Mouse (Mus musculus): ENCODE measurements at regions not wholly inside any gene's neighbourhood (a gene's known extent, or its start where the extent isn't known, plus 50 kb on each side); places are given as distances from the start of the nearest gene placed in this dataset.
A peak's percentile ranks its signal among the peaks of the same experiment; 100 is the strongest.

GRCm38 (mm10) chr3:7306800-7307199, 686.6 kb upstream of the 1700008P02Rik start:
- DNase-seq (ENCODE audit: low spot score in 2 of 2) = no peak

GRCm38 (mm10) chr3:7298511-7298910, 678.3 kb upstream of the 1700008P02Rik start:
- no peak for DNase-seq (ENCODE audit: low spot score in 2 of 2)

- no peak for DNase-seq (ENCODE audit: low spot score in 2 of 2)
Measured at GRCm38 (mm10) chr3:7291026-7291425, 670.8 kb upstream of the 1700008P02Rik start.

GRCm38 (mm10) chr3:7257591-7257990, 637.3 kb upstream of the 1700008P02Rik start:
- DNase-seq (ENCODE audit: low spot score in 2 of 2) = no peak

GRCm38 (mm10) chr3:7248337-7248736, 628.1 kb upstream of the 1700008P02Rik start:
- DNase-seq (ENCODE audit: low spot score in 2 of 2) = no peak

GRCm38 (mm10) chr3:7229769-7230168, 609.5 kb upstream of the 1700008P02Rik start:
- no peak for DNase-seq (ENCODE audit: low spot score in 2 of 2)

GRCm38 (mm10) chr3:7188531-7188930, 568.3 kb upstream of the 1700008P02Rik start:
- peak in 1 of 2 experiments; percentile 5 for DNase-seq (ENCODE audit: low spot score in 2 of 2)

GRCm38 (mm10) chr3:7166596-7166995, 546.4 kb upstream of the 1700008P02Rik start:
- no peak for DNase-seq (ENCODE audit: low spot score in 2 of 2)

GRCm38 (mm10) chr3:7138996-7139395, 518.8 kb upstream of the 1700008P02Rik start:
- no peak for DNase-seq (ENCODE audit: low spot score in 2 of 2)

GRCm38 (mm10) chr3:7134714-7135113, 514.5 kb upstream of the 1700008P02Rik start:
- DNase-seq (ENCODE audit: low spot score in 2 of 2) = no peak
